Mouse (Mus musculus): ENCODE data around the gene Tmem219.

Gene Tmem219

DNA sequence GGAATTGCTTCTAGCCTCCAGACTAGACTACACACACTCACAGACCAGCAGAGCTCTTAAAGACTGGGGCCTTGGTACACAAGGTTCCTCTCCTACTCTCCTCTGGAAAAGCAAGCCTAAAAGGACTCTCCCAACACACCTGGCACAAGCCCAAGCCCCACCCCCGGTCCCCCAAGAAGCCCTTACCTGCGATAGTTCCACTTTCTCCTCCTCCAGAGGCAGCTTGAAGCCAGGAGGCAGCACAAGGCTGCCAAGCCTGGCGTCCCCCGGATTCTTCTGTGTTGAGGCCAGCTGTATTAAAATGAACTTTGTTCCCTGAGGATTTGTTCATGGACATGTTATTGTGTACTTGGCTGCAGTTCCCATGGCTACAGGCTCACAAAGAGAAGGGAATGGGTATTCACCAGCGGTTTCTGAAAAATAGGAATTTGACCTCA, at the start of gene Tmem219:
Tmem219 (minus strand) TSS at position 294 of the 437 bp plus-strand sequence.
- DNase-seq, result no peak

GRCm38 (mm10) chr7:126967361-126967760, 44.6 kb upstream of the Tmem219 start:
- DNase-seq, result no peak

DNA sequence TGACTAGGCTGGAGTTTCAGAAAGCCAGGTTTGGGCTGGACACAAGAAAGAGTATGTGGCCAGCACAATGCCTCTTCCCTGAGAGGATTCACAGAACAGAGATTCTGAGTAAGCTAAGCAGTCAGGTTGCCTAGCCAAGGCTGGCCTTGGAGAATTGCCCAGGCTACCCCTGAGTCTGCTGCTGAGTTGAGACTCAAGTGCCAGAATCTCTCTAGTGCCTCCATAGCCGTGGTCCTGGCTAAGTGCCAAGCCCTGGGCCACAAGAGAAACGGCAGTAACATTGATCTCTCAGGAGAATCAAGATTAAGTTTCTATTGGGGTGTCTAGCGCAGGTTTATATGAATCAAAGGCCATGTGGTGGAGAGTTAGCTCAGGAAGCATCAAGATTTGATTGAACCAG, 42.9 kb upstream of the Tmem219 start:
- peak; percentile 68 for DNase-seq

GRCm38 (mm10) chr7:126963548-126964286, 41.0 kb upstream of the Tmem219 start:
- no peak for DNase-seq

- DNase-seq, result no peak
These were observed 39.2 kb upstream of the Tmem219 start for GRCm38 (mm10) chr7:126961965-126962364.

DNA sequence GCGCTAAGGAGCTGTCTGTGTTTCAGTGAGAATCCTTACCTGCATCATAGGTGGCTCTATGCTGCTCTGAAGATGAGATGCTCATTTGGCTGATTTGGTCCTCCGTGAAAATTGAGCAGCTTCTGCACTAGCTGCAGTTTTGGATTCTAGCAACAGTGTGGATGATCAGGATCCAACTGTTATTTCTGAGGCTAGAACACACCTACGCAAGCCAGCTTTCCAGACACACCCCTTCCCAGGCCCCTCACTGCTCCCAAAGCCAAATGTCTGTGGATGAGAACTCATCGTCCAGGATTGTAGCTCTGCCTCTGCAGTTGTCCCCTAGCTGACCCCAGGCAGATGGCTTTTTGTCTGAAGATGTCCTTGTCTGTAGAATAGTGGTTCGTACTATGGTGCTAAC, 38.4 kb upstream of the Tmem219 start:
- DNase-seq, result no peak

- DNase-seq, result no peak
These were observed 37.1 kb upstream of the Tmem219 start for GRCm38 (mm10) chr7:126959780-126960179.

- DNase-seq, result no peak
These were observed 32.4 kb upstream of the Tmem219 start for GRCm38 (mm10) chr7:126955125-126955524.

GRCm38 (mm10) chr7:126952646-126953045, 29.9 kb upstream of the Tmem219 start:
- no peak for DNase-seq

GRCm38 (mm10) chr7:126951741-126952140, 29.0 kb upstream of the Tmem219 start:
- no peak for DNase-seq

- no peak for DNase-seq
These were observed 28.2 kb upstream of the Tmem219 start for GRCm38 (mm10) chr7:126950647-126951615.

DNA sequence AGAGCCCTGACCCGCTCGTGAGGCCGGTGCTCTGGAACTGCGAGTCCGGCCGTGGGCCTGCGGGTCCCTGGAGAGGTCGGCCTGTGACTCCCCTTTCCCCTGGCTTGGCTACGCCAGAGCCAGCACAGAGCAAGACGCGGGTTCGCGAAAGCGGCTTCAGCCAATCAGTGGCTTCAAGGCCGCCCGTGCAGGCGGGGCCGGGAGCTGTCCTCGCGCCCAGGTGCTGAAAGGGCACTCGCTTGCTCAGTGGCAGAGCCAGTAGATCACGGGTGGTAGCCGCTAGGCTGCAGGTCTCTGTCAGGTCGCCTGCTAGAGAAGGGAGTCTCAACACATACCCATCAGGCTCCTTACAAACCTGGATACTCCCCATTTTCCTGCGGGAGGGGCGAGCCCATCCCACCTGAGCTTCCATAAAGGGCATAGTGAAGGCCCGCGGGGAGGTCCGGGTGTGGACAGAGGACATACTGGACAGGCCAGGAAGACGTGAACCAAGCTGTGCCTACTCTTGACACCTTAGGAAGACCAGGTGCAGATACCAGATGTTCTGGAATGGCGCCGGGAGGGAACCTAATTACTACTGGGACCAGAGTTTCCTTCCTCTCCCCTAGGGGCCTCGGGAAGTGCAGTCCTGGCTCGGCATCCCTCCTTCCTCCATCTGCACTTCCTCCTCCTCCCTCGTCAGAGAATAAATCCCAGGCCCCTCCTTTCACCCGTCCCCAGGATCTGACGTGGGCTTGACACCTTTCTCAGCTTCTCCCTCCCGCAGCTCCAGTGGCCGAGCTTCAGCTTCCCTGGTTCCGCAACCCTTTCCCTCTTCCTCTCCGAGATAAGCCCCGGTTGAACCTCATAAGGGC, 27.3 kb upstream of the Tmem219 start, which contains the start of gene Sez6l2:
Sez6l2 (plus strand) TSS at position 771 of the 854 bp plus-strand sequence.
- DNase-seq, result peak; percentile 87

DNA sequence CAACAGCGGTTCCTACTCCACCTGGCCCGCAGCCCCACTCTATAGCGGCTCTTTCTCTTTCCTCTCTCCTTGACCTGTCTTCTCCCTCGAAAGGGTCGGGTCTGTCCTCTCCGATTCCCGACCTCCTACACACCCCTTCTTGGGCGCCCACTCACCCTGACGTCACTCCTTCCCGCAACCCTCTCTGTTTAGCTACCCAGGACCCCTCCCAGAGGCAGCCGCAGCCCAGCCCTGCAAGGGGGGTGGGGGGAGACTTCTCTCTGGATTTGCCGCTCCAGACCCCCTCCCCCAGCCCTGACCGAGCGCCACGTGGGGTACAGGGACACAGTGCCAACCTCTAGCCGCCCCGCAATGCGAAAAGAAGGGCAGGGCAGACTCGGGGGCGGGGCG, 26.7 kb upstream of the Tmem219 start, which contains the start of gene Asphd1:
Asphd1 (minus strand) TSS at position 180 of the 390 bp plus-strand sequence.
- no peak for DNase-seq

DNA sequence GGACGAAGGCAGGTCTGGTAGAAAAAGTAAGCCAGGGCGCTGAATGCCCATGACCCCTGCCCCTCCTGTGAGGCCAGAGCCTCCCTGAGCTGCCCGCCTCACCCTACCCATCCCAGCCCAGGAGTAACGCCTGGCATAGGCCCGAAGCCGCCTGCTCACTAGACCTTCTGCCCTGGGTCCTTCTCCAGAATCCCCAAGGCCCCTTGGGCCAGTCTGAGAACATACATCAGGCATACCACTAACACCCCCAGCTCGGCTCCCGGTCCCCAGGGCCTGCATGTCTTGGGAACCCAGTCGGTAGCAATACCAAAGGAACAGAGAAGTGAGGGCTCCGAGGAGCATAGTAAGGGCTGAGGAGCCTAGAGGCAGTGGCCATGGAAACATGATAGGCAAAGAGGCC, 25.9 kb upstream of the Tmem219 start:
- DNase-seq, result no peak

DNA sequence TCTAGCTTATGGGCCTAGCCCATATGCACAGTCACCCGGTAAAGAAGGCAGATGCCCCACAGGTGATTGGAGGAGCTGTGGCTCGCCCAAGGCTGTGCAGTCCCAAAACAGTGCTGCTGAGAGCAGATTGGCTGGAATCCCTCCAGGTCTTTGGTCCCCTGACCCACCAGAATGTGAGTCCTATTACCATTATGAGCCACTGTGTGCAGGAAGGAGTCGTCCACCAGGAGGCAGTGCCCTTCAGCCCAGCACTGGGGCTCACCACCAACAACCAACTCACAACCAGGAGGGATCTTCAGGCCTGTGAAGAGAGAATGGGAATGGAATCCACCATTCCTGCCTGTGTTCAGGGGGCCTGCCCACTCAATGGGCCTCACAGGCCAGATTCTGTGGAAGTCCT, 23.8 kb upstream of the Tmem219 start:
- DNase-seq, result peak; percentile 45

GRCm38 (mm10) chr7:126941801-126942200, 19.1 kb upstream of the Tmem219 start:
- no peak for DNase-seq

GRCm38 (mm10) chr7:126941171-126941570, 18.5 kb upstream of the Tmem219 start:
- no peak for DNase-seq

- DNase-seq, result no peak
These were observed 9.9 kb upstream of the Tmem219 start for GRCm38 (mm10) chr7:126932652-126933051.

GRCm38 (mm10) chr7:126929046-126929445, 6.3 kb upstream of the Tmem219 start:
- DNase-seq, result no peak

- DNase-seq, result peak; percentile 91
These were observed 5.8 kb upstream of the Tmem219 start, which contains the start of gene Kctd13 for GRCm38 (mm10) chr7:126928384-126929037. Gene Kctd13, plus strand, starts transcription at chr7:126928879.

DNA sequence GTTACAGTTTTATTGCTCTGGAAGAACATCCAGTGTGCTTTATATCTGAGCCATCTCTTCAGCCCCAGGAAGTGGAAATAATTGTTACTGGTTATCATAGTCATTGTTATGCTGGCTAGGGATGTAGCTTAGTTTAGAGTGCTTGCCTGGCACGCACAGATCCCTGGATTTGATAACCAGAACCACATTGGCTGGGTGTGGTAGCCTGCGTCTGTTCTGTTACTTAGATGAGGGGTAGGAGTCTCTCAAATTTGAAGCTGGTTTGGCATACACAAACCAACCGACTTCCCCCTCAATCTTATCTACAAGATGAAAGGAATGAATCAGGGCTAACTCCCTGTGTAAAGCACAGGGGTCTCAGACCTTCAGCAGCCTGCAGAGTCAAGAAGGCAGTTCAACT, 3.6 kb upstream of the Tmem219 start:
- DNase-seq, result no peak

DNA sequence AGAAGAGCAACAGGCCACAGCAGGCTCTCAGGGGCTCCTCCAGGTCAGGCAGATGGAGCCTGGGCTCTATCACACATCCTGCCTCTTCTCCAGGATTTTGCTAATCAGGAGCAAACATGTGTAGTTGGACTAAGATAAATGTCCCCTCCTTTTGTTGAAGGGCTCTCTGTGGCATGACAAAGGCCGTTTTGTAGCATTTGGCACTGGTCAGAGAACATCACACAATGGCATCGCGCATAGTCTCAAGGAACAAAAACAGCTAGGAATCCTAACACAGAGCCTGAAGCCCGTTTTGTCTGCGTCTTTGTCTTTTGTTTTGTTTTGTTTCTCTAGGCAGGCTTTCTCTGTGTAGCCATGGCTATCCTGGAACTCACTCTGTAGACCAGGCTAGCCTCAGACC, 1.3 kb upstream of the Tmem219 start:
- no peak for DNase-seq
